7 mouse cellular contexts compared by ENCODE assay signal in genomic region chr10:92722620-92722988, GRCm38 (mm10). TPM values are rescaled to one million over a fixed set of nuclear protein-coding genes. Genes with fewer than 3 reads are reported as not detected.
DNase-seq lines count a peak whose midpoint lies in the region; ATAC-seq and TF ChIP-seq lines count a peak whose summit lies in the region.

No protein-coding gene starts in this region.

- no peak for ATAC-seq in lung, postnatal 0 days
- ATAC-seq in limb, embryonic 12.5 days (ENCODE audit: insufficient number of reproducible peaks, insufficient read depth, low FRiP score, low TSS enrichment, low read depth): peak; percentile 33; the same call in 1 of the 2 replicates
- no peak for ATAC-seq in stomach, embryonic 14.5 days (ENCODE audit: insufficient number of reproducible peaks, insufficient read depth, low FRiP score, low read depth)

- H3K27ac ChIP-seq in lung, postnatal 0 days (ENCODE audit: low read length): peak overlapping the region; percentile 92
- no peak overlapping the region for H3K27ac ChIP-seq in embryonic fibroblast, embryonic 13.5 days (ENCODE audit: insufficient read depth, low read length)
- peak overlapping the region; percentile 92 for H3K27ac ChIP-seq in limb, embryonic 12.5 days
- H3K27ac ChIP-seq in stomach, embryonic 14.5 days (ENCODE audit: low read length): peak overlapping the region; percentile 87; the same call in 1 of the 2 replicates

- TF ChIP-seq EP300 in lung, postnatal 0 days (IDR thresholded peaks at IDR 0.05): no peak

- peaks cover 2% of the 10 kb centered on the region; the same call in 1 of the 2 replicates for H3K4me1 ChIP-seq in lung, postnatal 0 days (ENCODE audit: insufficient read depth, low read depth, low read length)
- H3K4me1 ChIP-seq in embryonic fibroblast, embryonic 13.5 days (ENCODE audit: control insufficient read depth, insufficient read depth, low read length): no peaks in the 10 kb centered on the region
- H3K4me1 ChIP-seq in limb, embryonic 12.5 days (replicated peaks): 0 out of 2 replicates have a peak, but pooled peaks cover 3% of the 10 kb centered on the region
- H3K4me1 ChIP-seq in stomach, embryonic 14.5 days (ENCODE audit: control insufficient read depth, insufficient read depth, low read length): no peaks in the 10 kb centered on the region

- TF ChIP-seq CTCF in lung, postnatal 0 days (IDR thresholded peaks at IDR 0.05): no peak
- no peak for TF ChIP-seq CTCF in embryonic fibroblast, embryonic 13.5 days (IDR thresholded peaks at IDR 0.05; ENCODE audit: borderline replicate concordance, insufficient read depth, low read length)

- no peaks in the 10 kb centered on the region for H3K36me3 ChIP-seq in lung, postnatal 0 days (ENCODE audit: insufficient read depth, low read length)
- H3K36me3 ChIP-seq in limb, embryonic 12.5 days: peaks cover 11% of the 10 kb centered on the region; the same call in 1 of the 2 replicates
- H3K36me3 ChIP-seq in stomach, embryonic 14.5 days (ENCODE audit: control insufficient read depth, insufficient read depth, low read length): peaks cover 3% of the 10 kb centered on the region; the same call in 1 of the 2 replicates

- no peak for TF ChIP-seq POLR2A in embryonic fibroblast, embryonic 13.5 days (IDR thresholded peaks at IDR 0.05; ENCODE audit: low read depth, low read length)

- H3K9ac ChIP-seq in lung, postnatal 0 days (replicated peaks; ENCODE audit: low read depth): peak overlapping the region; percentile 83; the same call in 1 of the 2 replicates
- peak overlapping the region; percentile 89 for H3K9ac ChIP-seq in limb, embryonic 12.5 days (replicated peaks)
- H3K9ac ChIP-seq in stomach, embryonic 14.5 days (replicated peaks; ENCODE audit: low read depth, low read length): peak overlapping the region; percentile 82

- no peaks in the 10 kb centered on the region for H3K27me3 ChIP-seq in lung, postnatal 0 days (replicated peaks; ENCODE audit: insufficient read depth, low read length)
- H3K27me3 ChIP-seq in limb, embryonic 12.5 days: no peaks in the 10 kb centered on the region
- no peaks in the 10 kb centered on the region for H3K27me3 ChIP-seq in stomach, embryonic 14.5 days (ENCODE audit: control insufficient read depth, insufficient read depth, low read length)

- peak overlapping the region; percentile 90 for H3K4me3 ChIP-seq in lung, postnatal 0 days (ENCODE audit: low read depth, low read length)
- H3K4me3 ChIP-seq in embryonic fibroblast, embryonic 13.5 days (ENCODE audit: insufficient read depth, low read length): peak overlapping the region; percentile 96
- H3K4me3 ChIP-seq in limb, embryonic 12.5 days (replicated peaks): peak overlapping the region; percentile 88
- peak overlapping the region; percentile 66 for H3K4me3 ChIP-seq in stomach, embryonic 14.5 days (ENCODE audit: low read depth, low read length)

- peak overlapping the region; percentile 84 for H3K4me2 ChIP-seq in lung, postnatal 0 days (replicated peaks; ENCODE audit: low read depth, low read length)
- peak overlapping the region; percentile 73 for H3K4me2 ChIP-seq in limb, embryonic 12.5 days
- peak overlapping the region; percentile 58 for H3K4me2 ChIP-seq in stomach, embryonic 14.5 days (replicated peaks; ENCODE audit: low read depth, low read length)

- no peaks in the 10 kb centered on the region for H3K9me3 ChIP-seq in lung, postnatal 0 days (ENCODE audit: low read length)
- peaks cover 3% of the 10 kb centered on the region; the same call in 1 of the 2 replicates for H3K9me3 ChIP-seq in limb, embryonic 12.5 days
- no peaks in the 10 kb centered on the region for H3K9me3 ChIP-seq in stomach, embryonic 14.5 days (ENCODE audit: control insufficient read depth, low read depth, low read length)

- 26% methylated on average over 5 of the region's 5 CpGs for WGBS in lung, postnatal 0 days
- WGBS in limb, embryonic 12.5 days: 43% methylated on average over 5 of the region's 5 CpGs
- 30% methylated on average over 5 of the region's 5 CpGs for WGBS in stomach, embryonic 14.5 days

- no peak for DNase-seq in lung, postnatal 0 days (ENCODE audit: low spot score)
- no peak for DNase-seq in lung, postnatal 25 days (ENCODE audit: low spot score)
- DNase-seq in adrenal gland, adult 18-20 months (ENCODE audit: low spot score in 2 of 2): no peak
- no peak for DNase-seq in testis, postnatal 10 days (ENCODE audit: low spot score)

RNA-seq across cellular contexts. Expression of gene Nedd1, which starts 0.4 kb away (rescaled TPM):
- 21.4 and 24.9 TPM in 2 replicates for polyA plus RNA-seq in lung, postnatal 0 days (2015; fragmentation: Nextera tagmentation; extraction: Ambion mirVana)
- polyA plus RNA-seq in embryonic fibroblast, embryonic 13.5 days (2011; ENCODE audit: insufficient read length, low read depth, missing spikeins): 27.0 and 30.0 TPM in 2 replicates
- polyA plus RNA-seq in limb, embryonic 12.5 days (2016; fragmentation: Nextera tagmentation; extraction: Ambion mirVana): 50.7 and 53.3 TPM in 2 replicates
- polyA plus RNA-seq in stomach, embryonic 14.5 days (2014; fragmentation: Nextera tagmentation; extraction: Ambion mirVana): 46.5 and 47.7 TPM in 2 replicates
- total RNA-seq in adrenal gland, adult 18-20 months (2021): 10 to 100 TPM in 1 of 2 experiments, 1 to 10 TPM in 1; 9.1 to 11.7 TPM
